Mouse (Mus musculus) spleen, postnatal 36 days (tissue): ENCODE results near the gene Vamp8.

Experiments used
- DNase-seq, 2 experiments: peaks; one replicate each; pipeline ENCODE4 v3.0.0; 2022; ENCODE audit warnings: low spot score in 2 of 2, mixed read lengths in 1 of 2

The Vamp8 gene

DNA sequence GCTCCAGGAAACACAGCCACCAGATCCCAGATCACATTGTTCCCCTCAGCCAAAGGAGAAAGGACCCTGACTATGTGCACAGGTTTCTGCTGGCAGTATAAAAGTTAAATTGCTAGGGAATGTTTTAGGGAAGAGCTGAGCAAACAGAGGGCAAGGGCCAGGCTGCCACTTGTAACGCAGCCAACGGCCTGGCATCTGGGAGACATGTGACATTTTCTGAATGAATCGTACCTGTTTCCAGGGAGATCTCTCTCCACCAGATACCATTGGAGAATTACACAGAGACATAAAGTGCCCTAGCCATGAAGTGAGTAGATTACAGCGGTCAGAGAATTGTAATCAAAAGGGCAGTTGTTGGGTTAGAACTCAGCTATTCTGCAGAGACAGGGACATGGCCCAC lies 17.3 kb downstream of the Vamp8 start:
- no peak for DNase-seq

DNA sequence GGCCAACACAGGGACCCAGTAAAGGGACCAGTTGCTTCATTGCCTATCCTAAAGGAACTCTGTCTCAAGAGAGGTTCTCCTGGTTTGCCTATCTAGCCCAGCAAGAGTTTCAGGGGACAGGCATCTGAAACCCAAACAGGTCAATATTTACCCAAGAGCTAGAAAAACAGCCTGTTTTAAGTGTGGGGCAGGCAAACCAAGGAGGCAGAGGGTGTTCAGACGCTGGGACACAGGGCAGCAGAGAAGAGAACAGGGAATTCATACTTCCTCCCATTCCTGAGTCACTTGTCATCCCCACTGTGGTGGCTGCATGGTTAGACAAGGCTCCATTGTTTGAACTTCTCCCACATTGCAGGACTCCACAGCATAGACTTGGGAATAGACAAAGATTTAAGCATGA lies 18.9 kb downstream of the Vamp8 start:
- DNase-seq, result no peak

DNA sequence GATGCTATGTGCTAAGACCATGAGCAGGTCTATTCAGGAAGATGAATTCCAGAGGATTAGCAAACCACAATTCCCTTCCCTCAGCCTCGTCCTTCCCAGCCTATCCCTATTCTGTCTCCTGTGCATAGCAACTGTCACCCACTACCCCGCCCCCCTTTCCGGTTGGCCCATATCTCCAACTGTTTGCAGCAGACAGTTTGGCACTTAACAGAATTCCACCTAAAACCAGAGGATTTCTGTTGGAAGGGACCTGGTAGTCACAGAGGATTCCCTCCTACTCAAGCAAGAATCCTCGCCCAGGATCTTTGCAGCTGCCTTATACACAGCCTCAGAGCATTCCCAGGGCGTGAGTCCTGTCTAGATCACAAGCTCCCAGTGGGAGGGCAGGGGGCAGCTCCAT lies 19.4 kb downstream of the Vamp8 start:
- no peak for DNase-seq

DNA sequence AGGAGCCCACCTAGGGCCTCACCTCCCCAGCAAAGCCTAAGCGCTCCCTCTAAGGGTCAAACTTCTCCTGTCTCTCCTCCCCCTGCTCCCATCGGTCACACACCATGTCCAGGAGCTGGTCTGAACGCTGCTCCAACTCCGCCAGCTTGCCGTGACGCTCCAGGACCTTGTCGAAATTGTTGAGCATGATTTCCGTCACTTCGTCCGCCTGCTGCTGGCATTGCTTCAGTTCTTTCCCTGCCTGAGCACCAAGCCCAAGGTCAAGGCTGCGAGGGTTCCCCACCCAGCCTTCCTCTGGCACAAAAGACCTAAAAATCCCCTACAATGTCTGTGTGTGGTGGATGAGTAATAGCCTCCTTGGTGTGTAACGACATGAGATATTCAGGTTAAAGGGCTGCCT lies 20.4 kb downstream of the Vamp8 start:
- DNase-seq, result no peak

DNA sequence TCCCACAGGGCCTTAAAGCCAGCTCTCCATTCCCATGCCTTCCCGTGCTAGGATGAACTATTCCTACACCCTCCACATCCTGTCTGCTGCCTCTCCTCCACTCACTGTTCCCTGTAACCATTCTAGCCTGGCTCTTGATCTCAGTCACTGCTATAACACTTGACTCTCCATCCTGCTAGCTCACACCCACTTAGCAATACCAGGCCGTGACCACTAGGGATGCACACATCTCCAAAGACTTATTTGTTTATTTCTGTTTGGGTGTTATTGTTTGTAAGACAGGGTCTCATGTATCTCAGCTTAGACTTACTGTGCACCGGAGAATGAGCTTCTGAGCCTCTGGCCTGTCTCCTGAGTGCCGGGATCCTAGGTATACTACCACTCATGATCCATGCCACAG lies 20.9 kb downstream of the Vamp8 start:
- no peak for DNase-seq

DNA sequence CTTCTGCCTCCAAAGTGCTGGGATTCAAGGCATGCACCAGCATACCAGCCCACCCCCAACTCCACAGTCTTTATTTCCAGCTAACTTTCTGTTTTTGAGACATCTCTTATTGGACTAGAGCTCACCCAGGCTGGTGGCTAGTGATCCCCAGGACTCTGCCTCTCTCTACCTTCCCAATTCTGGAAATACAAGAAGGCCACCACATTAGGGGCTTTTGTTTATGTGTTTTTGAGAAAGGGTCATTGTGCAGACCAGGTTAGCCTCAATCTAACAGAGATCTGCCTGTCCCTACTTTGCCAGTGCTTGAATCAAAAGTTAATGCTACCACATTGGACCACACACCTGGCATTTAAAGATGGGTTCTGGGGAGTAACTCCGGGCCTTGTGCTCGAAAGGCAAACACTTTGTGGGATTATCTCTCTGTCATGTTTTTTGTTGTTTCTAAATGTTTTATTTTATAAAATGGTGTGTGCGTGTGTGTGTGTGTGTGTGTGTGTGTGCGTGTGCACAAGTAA lies 23.0 kb downstream of the Vamp8 start:
- no peak for DNase-seq

DNA sequence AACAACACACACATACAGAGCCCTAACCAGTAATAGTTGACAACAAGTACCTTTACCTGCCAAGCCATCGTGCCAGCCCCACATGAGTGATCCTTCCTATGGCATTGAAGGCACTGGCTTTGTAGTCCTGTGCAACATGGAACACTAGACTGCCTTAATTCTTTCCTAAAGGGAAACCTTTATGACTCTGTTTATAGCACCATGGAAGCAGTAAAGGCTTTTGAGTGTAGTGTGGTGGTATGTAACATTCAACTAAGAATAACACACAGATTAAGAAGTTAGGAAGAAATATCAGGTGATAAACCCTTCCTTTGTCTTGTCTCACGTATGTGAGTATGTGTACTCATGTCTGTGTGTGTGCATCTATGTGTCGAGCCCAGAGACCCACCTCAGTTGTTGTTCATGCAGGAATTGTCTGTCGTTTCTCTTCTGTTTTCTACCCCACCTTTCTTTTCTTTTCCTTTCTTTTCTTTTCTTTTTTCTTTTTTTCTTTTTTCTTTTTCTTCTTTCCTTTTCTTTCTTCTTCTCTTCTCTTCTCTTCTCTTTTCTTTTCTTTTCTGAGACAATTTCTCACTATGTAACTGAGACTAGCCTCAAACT lies 23.6 kb downstream of the Vamp8 start, which contains the start of gene Rnf181:
Rnf181 (minus strand) TSS at position 113 of the 600 bp plus-strand sequence.
- DNase-seq, result no peak

DNA sequence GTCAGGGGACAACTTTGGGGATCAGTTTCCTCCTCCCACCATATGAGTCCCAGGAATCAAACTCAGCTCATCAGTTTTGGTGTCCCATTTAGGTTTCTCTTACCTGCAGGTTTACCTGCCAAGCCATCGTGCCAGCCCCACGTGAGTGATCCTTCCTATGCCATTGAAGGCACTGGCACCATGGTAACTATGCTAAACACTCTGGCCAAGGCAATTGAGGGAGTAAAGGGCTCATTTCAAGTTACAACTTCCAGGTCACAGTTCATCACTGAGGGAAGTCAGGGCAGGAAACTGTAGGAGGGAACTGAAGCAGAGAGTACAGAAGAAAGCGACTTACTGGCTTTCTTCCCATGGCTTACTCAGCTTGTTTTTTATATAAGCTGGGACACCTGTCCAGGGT lies 24.2 kb downstream of the Vamp8 start:
- no peak for DNase-seq

DNA sequence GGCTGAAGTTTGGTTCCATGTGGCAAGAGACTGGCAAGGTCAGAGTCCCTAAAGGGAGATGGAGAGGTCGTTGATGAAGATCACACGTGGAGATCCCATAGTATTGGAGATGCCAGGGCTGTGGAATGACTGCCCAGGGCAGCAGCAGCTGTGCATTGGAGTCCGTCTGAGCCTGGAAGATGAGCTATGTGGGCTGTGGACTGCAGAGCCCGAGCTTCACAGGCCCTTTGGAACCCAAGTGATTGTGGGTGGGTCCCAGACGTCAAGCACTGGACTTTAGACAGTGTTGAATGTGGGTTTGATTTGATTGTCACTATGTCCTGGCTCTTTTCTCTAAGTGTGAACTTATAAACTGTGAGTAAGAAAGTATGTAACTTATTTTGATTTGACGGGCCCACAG lies 25.5 kb downstream of the Vamp8 start:
- no peak for DNase-seq

DNA sequence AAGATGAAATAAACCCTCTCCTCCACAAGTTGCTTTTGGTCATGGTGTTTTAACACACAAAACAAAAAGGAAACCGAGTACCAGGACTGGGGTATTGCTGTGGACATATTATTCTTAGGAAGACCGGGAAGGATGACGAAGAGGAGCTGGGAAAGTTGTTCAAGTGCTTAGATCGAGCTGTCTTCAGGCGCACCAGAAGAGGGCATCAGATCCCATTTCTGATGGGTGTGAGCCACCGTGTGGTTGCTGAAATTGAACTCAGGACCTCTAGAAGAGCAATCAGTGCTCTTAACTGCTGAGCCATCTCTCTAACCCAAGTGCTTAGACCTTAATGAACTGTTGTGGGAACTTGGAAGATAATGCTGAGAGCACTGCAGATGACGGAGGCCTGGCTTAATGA lies 26.5 kb downstream of the Vamp8 start:
- DNase-seq, result no peak

DNA sequence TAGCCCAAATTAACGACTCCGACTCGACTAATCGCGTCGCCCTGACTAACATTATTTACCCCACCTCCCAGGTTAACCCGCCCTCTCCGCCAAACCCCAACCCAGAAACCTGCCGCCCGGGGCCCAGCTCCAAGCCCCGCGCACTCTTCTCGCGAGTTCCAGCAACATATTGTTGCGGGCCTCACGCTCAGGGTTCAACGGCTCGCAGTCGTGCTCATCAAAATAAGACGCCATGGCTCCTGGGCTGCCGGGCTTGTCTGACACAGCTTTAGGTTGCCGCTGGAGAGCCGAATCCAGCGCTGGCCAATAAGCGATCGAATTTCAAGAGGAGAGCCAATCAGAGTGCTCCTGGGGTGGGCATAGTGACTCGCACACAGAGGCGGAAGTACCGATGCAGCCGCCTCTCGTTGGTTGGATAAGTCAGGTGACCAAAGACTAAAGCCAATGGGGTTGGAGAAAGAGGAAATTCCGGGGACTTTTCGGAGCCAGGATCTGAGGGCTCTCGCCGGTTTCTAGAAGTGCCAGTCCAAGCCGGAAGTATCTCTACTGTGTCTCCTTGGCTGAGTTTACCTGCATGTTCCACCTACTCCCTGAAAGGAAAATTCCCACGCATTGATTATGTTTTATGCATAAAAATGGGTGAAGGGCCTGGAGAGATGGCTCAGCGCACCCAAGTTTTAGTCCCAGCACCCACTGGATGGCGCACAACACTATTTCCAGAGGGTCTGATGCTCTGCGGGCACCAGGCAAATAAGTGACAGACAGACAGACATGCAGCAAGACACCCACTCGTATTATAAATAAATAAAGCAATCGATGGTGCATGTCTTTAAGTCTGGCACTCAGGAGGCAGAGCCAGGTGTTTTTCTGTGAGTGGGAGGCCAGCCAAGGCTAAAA lies 28.1 kb downstream of the Vamp8 start:
- peak; percentile 98 for DNase-seq

DNA sequence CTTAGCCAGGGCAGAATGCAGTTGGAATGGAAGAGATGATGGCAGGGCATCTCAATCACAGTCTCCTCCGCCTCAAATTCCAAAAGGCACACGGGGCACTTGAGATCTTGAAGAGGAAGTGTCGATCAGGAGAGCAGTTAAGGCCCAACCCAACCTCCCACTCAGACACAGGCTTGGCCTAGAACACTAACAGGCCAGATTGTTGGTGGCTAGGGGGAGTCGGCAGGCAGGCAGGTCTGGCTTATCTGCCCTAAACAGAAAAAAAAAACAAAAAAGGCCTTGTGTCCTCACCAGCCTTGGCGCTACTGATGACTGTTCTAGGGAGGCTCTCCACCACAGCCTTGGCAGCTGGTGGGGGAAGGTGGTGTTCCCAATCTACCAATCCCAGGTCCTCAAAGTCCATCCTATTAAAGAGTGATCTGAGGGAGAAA lies 29.4 kb downstream of the Vamp8 start:
- no peak for DNase-seq

DNA sequence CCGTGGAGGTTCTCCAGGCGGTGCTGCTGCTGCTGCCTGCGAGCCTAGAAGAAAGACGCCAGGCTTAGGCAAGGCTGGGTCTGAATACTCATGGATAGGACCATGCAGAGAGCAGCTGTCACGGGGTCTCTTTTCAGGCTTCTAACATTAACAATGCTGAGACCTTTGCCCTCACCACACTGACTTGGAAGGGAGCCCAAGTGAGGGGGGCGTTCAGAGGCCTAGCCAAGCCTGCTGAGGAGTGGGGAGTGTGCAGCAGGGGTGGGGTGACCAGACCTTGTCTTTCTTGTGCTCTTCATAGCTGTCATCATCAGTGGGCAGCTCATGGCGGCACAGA lies 29.9 kb downstream of the Vamp8 start:
- DNase-seq, result no peak

DNA sequence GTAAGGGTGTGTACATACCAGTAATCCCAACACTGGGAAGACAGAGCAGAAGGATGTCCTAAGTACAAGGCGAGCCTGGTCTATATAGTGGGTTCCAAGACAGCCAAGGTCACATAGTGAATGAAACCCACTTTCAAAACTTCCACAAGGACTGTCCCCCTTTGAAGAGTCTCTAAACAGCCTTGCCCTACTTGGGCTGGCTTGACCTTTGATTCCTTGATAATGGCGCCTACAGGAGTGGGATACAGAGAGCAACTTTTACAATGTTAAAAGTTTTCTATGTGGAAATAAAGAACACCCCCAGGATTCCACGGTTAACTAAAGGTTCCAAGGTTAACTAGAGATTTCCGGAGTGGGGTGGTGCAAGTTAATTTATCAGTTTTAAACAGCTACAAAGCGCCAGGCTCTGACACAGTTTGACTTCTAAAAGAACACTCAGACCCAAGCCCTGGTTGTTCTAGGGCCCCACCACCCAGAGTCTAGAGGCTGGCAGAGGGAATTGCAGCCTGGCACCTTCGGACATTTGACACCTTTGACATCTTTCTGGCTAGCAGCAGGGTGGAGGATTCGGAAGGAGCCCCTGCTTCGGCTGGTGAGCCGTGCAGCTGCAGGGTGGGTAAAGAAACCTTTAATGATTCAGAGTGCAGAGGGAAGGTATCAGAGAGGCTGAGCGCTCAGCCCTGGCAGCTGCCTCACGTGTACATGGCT lies 30.5 kb downstream of the Vamp8 start:
- no peak for DNase-seq

DNA sequence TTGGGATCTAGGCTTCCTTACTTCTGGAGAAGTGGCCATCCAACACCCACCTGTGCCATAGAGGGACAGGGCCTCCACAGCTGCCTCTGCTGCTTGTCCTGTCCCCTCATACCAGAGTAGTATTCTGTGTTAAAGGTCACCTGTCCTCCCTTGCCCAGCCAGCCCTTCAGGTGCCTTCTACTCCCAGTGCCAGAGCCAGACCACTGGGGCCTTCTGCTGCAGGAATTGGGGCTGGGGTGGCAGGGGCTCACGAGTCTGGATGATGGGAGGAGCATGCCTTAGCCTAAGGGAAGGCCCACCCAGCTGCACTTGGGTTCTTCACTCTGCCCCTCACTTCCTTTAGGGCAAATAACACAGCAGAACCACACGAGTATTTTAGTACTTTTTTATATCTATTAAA lies 31.2 kb downstream of the Vamp8 start:
- DNase-seq, result no peak

DNA sequence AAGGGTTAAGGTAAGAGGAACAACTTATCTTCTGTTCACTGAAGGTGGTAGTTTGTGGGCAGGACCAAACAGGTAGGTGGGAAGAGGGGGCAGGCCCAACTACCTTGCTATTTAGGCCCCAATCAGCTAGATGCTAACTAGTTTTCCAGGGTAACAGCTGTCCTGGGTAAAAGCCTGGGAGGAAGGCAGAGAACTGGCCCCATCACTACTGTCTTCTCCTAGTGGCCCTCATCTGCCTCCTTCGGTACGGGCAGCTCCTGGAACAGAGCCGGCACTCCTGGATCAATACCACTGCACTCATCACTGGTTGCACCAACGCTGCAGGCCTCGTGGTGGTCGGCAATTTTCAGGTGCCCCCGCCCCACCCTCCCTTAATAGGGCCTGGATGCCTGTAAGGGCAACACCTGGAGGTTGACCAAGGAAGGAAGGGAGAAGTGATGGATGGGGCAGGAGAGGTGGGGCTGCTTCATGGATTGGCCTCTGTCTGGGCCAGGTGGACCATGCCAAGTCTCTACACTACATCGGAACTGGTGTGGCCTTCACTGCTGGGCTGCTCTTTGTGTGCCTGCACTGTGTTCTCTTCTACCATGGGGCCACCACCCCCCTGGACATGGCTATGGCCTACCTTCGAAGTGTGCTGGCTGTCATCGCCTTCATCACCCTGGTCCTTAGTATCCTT lies 32.3 kb downstream of the Vamp8 start:
- DNase-seq, result no peak

DNA sequence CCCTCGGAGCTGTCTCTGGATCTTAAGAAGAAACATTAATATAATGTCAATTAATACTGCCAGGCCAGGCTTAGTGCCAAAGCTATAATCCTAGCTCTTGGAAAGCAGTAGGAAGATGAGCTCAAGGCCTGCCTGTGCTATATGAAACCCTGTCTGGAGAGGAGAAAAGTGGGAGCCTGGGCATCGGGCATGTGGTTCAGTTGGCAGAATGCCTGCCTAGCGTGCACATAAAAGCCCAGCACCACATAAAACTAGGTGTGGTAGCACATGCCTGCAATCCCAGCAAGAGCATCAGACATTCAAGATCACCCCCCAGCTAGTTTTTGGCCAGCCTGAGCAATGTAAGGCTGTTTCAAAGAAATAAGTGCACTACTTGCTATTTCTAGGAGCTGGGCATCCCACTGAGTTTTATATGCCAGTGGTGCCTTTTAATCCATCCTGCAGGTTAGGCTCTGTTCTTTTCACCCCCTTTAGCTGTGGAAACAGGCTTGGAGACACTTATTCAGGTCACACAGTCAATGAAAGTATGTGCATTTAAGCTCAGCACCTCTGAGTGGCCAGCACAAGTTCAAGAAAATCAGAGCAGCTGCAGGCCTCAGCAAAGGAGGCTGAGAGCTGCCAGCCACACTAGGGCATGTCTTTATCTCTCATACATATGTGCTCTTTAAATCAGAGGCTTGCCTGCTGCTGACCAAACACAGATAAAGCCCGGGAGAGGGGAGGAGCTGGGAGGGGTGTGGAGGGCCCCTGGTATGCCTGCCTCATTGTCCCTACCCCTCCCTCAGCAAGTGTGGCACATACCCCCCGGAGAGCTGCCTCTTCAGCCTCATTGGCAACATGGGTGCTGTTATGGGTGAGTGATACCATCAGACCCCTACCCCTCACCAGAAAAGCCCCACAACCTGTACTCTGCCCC lies 33.1 kb downstream of the Vamp8 start:
- DNase-seq, result peak; percentile 37 to 40

DNA sequence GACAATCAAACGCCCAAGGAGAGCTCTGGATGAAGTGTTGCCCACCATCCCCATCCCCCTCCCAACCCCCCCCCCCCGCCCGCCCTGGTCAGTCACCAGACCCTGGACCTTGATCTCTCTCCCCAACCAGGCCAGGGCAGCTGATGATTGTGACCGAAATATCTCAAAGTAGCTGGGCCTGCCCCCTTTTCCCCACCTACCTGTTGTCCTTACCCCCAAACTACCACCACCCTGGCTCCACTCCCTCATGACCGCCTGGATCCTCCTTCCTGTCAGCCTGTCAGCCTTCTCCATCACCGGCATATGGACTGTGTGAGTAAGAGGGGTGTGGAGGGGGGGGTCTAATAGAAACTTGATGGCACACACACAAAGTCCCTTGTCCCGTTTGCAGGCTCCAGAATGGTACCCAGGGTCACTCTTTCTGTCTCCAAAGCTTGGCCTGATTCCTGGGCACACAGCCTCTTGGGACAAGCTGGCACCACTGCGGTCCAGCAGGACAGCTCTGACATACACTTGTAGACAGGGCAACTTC lies 34.4 kb downstream of the Vamp8 start:
- DNase-seq, result no peak

DNA sequence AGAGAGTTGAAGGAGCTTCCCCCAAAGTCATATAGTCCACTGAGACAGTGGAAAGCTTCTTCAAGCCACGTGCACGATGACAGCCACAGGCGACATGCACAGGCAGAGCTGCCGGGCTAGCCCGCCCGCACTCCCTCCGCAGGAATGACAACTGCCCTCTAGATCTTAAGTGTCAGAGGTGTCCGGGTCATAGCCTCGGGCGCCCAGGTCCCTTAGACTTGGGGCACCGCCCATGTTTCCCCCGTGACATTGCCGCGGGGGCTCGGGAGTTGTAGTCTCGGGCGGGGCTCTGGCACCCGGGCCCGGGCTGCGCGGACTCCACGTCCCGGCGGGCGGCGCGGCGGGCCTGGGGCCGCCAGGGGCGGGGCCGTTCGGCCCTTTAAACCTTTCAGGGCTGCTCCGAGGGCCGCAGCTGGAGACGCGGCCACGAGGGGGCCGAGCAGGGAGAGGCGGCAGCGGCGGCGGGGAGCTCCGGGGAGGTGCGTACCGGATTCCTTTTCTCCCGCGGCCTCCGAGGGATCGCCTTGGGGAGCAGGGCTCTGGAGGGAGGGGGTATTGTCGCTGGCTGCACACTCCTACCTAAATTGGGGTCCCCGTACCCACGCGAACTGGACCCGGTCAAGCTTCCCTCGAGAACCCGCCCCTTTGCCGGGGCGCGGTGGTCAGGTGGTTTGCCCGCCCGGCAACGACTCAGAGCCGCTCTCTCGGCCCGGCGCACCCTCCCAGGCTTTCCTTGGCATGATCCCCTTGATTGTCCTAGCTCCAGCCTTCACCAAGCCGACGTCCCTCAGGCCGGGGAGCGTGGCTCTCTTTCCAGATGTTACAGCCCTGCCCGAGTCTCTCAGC lies 35.2 kb downstream of the Vamp8 start, which contains the start of gene Tmem150a:
Tmem150a (plus strand) TSS at position 382 of the 846 bp plus-strand sequence.
- peak; percentile 71 to 72 for DNase-seq

DNA sequence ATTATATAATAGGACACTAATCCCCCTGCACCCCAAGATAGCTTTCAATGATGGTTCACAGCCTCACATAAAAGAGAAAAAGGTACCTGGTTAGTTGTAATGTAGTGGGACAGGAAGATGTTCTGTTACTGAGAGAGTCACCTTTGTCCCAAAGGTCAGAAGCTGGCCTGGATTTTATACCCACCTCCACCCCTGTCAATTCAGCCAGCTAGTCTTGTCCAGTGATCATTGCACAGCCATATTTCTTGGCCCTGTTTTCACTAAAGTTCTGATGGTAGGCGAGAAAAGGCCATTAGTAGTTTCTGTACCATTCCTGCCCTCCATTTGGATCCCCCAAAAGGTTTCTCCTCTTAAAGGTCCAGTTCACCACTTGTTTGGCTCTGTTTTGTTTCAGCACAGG lies 36.5 kb downstream of the Vamp8 start:
- DNase-seq, result no peak
